Mouse (Mus musculus) adrenal gland, adult (tissue): ENCODE data around the gene Mdh1b.

Experiments used
- DNase-seq, 2 experiments: peaks; one replicate each; pipeline ENCODE4 v3.0.0; 2022 to 2023; ENCODE audit warnings: low spot score in 1 of 2; ENCODE audit not compliant: inconsistent age in 2 of 2

Mdh1b gene

DNA sequence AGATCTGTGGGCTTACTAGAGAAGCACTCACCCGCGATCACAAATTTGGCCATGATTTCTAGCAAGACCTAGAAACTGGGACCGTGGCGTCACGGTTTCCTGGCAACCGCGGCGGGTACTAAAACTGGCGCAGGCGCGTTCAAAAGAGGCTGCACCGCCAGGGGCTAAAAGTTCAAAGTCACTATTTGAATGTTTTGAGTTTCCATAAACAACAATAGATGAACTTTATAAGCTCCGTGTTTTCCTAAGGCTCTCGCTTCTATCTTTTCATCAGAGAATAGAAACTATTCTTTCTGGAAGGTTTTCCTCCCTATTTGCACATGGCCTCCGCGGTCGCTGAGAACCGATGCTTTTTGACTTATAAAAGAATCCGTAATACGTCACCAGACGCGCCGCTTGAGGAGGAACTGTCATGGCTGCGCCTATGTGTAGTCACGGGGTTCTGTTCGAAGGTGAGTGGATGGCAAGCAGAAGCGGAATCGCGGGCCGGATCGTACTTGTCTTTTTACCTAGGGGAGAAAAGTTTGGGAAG, at the start of gene Mdh1b, which contains the start of gene Fastkd2:
TSS of gene Mdh1b (minus strand) at position 79 of the 532 bp plus-strand sequence.
TSS of gene Fastkd2 (plus strand) at position 375 of the 532 bp plus-strand sequence.
- peak; percentile 91 to 99 for DNase-seq

DNA sequence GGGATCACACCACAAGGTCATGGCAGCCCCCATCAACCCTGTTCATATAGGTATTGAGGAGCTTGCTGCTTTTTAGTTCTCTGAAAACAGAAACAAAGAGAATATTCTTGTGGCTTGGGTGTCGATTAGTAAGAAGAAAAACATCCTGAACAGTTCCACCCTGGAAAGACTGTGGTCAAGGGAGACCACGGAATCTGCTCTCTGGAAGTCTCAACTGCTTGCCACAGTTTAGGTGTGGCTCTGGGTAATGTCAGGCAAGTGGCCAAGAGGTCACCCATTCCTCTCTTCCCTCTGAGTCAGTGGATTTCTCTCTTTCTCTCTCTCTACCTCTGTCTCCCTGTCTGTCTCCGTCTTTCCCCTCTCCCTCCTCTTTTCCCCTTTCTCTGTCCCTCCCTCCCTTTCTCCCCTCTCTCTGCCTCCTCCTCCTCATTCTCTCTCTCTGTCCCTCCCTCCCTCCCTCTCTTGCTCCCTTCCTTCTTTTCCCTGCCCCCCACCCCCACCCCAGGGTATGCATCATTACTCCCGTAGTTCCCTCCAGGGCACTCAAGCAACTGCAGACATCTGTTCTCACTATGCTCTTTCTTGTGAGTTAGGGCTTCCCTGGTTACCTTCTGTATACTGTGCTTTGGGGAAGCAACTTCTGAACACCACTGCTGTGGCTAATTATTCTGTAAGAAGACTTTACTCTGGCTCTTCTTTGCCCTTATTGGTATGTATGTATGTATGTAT, 46.9 kb upstream of the Mdh1b start:
- no peak for DNase-seq

DNA sequence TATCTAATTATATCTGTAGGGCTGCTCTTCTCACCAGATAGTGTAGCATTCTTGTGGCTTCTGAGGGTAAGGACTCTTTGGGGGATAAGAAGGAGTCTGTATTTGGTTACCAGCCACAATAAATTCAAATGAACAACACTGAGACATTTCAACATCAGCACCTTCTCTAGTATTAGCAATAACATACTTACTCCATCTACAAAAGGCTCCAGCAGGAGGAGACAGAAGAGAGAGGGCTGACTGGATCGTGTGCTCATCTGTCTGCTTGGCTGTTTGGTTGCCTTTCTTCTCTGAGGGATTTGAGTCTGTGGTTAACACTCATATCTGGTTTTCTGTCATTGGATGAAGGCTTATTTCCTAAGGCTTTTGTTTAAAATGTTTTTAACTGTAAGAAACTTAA, 46.3 kb upstream of the Mdh1b start:
- no peak for DNase-seq

DNA sequence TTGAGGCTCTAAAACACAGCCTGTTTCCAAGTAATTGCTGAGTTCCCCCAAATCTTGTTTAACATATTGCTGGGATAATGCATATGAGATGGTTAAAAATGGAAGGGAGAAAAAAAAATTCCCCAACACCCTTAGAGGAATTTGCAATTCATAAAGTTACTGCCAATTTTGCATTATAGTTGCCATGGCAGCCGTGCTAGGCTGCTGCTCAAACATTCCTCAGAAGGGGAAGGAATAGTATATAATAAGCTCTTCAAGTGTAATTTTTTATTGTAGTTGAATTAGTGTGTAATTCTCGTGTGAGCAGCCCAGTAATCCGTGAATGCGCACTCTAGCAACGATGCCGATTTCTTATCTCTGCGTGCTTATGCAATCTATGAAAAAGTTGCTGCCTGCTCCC, 40.2 kb upstream of the Mdh1b start:
- DNase-seq = no peak

DNA sequence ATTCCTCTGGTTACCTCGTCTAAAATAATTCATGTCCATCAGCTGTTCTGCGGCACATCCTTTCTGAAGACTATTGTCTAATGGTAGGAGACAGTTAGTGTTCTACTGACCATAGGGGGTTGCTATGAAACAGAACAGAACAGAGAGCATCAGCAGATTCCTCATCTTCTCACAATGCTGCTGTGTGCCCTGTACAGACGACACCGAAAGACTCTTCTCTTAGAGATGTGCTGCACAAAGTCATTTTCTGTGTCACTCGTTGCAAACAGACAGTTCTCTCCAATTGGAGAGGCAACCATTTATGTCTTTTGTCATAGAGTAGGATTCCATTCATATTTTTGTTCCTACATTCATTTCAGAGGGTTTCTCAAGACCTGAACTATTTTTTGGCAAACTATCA, 39.0 kb upstream of the Mdh1b start, which contains the start of gene 4933402D24Rik:
TSS of gene 4933402D24Rik (minus strand) at position 101 of the 400 bp plus-strand sequence.
- no peak for DNase-seq

DNA sequence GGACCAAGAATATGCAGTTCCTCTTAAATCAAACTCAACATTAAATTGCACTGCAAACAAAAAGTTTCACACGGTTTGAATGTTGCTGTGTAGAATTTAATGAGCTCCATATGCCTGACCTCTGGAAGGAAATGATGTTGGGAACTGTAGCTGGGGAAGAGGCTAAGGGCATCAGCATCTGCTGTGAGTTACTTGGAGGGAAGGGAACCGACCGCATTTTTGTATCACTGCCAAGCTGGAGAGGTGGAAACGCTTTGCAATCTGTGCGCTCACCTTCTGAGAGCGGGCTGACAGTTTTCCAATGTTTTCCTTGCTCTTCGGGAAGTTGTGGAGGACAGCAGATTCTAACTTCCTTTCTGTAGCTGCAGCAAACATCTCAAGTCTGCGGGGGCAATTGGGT, 38.0 kb upstream of the Mdh1b start:
- DNase-seq = no peak

DNA sequence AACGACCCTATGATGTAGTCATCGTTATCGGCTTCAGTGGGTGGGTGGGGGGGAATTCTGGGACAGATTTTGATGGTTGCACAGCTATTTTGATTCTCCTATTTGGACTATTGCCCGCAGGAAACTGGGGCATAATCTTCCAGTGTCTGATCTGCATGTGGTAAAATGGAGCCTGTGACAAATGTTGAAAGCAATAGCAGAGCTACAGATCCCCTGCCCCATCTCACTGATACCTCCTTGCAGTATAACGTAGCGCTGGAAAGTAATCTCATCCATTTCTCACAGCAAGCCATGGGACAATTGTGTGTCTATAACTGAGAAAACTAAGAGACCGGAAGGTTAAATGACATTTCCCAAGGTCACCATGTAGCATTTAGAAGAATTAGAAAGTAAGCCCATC, 34.3 kb upstream of the Mdh1b start:
- DNase-seq = no peak

DNA sequence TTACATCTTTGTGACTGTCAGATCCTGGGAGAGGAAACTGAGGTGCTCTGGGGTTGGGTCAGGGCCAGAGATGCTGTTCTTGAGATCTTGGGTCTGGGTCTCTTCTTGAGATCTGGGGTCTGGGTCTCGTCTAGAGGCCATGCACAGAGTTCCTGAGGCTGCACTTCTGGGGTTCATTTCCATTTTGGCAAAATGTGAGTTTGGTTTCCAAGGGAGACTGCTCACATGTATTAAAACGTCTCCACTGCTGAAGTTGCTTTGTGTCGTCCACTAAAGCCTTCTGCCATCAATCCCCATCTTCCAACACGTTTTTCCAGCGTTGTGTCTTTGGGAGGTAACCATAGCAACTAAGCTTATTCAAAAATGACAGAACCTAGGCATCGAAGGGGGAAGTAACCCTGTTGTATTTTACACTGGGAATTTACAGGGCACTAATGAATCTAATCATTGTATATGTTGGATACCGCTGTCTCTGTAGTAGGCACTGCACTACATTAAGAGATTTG, 33.8 kb upstream of the Mdh1b start:
- DNase-seq = no peak

DNA sequence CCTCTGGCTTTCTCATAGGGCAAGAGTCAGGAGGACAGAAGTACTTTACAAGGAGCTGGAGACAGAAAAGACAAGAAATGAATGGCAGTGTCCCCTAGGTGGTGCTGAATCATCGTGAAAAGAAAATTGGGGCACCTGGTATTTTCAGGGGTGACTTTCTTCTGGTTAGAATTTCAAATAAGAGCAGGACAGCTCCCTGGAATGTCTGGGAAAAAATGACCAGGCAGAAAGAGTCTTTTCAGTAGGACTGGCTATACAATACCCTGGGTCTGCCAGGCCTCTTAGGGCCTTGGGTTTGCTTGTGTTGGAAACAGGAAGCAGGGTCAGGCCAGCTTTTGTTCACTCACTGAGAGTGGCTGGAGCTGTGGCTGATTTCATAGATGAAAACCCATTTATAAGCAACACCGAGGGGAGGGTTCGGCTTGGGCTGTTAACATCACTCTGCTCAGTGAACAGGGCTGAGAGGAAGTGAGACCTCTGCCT, 33.1 kb upstream of the Mdh1b start:
- DNase-seq = peak; percentile 37 to 86

DNA sequence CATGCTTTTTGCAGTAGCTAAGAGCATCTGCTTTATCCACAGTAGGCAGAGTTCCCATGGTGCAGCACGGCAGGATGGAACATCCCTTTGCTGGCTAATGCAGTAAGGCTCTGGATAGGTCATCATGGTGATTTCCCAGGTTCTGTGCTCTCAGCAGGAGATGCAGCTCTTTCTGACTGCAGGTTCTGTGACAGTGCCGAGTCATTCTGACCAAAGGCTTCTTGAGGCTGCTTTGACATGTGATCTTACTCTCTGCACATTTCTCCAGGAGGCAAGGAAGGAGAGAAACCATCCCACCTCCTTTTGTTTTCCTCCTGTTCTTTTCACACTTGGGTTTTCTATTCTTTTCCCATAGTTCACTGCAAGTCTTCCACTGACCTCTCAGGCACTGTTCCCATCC, 25.9 kb upstream of the Mdh1b start:
- DNase-seq = no peak

DNA sequence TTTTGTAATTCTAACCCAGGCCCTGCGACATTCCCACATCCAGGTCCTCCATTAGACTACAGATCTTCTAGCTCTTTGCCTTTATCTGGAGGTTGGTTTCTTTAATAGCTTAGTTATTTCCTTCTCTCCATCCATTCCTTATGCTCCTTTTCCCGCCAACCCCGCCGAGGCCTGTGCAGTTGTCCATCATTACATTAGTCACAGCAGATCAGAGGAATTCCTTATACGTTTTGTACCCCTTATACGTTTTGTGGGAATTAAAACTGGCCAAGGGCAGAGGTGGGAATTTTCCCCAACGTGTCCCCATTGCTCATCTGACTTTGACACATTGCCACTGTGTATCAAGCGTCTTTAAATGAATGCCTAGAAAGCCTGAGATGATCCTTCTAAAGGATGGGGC, 322 bp downstream of the Mdh1b start:
- no peak for DNase-seq

DNA sequence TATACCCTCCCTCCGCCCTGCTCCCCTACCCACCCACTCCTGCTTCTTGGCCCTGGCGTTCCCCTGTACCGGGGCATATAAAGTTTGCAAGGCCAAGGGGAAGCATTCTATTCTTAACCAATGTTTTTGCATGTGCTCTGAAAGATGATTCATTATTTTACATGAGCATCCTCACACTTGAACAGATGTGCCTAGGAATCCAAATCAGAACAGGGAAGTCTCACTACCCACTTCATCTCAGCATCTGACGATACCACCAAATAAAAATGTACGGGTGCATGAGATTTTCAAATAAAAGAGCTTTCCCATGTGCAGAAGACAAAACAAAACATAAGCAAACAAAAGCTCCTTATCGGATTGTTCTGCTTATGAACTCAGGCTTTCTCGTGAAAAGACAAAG, 10.0 kb downstream of the Mdh1b start:
- DNase-seq = no peak

DNA sequence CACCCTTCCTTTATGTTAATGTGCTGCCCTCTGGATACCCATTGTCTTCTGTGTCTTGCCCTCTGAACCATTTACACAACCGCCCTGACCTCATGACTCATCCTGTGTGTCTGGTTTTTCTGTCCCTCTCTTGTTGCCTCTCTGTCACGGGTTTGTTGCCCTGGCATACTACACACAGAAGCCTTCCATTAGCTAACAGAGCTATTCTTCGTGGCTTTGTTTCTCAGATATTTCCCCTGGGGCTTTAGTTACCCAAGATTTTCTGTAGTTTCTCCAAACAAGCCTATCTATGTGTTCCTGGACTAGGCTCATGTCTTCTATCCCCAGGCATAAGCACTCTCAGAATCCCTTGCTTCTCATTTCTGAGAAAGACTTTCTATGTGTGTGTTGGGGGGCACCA, 21.2 kb downstream of the Mdh1b start:
- DNase-seq = no peak

DNA sequence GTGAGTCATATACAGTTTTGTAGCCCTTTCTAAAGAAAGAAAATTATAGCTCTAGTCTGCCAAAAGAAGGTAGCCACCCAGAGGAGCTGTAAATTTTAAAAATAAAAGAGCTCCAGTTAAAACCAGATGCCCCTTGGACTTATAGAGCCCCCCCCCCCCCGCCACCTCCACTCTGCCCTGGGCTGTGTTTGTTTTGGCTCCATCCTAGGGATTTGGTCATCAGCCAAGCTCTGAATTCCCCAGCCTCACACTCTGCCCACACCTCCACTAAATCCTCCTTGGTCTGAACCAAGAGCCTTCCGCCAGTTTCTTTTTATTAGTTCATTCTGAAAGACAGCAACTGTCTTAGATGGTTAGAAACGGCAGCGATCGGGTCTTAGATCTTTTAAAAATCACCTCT, 24.4 kb downstream of the Mdh1b start:
- DNase-seq = no peak

DNA sequence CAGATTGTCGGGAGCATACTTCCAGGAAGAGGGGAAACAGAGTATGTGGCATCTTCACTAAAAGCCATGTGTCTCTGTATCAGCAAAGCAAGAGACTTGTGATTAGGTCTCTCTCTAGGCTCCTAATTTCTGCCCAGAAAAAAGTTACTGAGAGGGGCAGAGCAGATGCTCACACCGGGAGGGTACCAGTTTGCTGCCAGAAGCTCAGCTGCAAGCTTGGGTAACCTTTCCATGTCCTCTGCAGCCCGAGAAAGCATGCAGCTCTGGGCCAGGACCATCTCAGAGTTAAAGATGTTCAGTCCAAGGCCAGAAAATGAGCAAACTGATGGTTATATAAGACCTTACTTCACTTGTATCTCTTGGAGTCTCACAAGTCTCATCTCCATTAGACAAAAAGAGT, 33.3 kb downstream of the Mdh1b start:
- DNase-seq = no peak

DNA sequence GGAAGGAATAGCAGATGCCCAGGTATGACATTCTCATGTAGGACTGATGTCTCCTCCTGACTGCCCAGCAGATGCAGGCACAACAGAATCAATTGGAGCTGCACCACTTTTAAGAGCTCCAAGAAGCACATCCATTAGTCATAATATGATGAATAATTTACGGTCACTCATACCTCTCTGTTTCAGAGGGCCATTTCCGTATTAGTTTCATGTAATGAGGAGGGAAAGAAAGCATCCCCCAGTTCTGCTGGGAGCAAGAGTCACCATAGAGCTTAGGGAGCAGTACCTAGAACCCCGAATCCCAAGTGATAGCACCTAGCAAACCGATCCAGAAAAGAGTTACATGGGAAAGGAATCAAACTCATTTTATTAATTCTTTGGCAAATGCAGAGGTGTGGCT, 43.3 kb downstream of the Mdh1b start, which contains the start of gene Dytn:
TSS of gene Dytn (minus strand) at position 101 of the 400 bp plus-strand sequence.
- DNase-seq = no peak

DNA sequence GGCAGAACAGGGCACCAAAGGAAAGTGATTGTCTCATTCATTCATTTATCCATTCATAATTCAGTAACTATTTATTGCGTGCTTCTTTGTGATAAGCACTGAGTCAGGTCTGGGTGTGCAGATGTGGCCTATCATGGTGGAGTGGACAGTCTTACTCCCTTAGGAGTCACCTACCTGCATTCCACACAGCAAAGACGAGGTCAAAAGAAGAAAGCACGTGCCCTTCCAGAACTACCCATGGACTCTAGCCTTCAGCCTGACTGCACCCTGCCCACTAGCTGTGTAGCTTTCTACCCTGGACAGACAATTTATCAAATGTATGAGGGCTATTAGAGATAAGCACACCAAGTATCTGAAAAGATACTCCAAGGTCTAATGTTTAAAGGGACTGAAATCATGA, 54.1 kb downstream of the Mdh1b start:
- no peak for DNase-seq

DNA sequence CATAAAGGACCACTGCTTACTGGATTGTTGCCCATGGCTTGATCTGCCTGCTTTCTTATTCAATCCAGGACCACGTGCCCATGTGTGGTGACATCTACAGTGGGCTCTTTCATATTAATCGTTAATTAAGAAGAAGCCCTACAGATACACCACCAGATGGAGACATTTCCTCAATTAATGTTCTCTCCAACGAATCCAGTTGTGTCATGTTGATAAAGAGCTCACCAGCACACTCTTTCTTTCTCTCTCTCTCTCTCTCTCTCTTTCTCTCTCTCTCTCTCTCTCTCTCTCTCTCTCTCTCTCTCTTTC, 61.3 kb downstream of the Mdh1b start:
- DNase-seq = peak in 1 of 2 experiments; percentile 66

DNA sequence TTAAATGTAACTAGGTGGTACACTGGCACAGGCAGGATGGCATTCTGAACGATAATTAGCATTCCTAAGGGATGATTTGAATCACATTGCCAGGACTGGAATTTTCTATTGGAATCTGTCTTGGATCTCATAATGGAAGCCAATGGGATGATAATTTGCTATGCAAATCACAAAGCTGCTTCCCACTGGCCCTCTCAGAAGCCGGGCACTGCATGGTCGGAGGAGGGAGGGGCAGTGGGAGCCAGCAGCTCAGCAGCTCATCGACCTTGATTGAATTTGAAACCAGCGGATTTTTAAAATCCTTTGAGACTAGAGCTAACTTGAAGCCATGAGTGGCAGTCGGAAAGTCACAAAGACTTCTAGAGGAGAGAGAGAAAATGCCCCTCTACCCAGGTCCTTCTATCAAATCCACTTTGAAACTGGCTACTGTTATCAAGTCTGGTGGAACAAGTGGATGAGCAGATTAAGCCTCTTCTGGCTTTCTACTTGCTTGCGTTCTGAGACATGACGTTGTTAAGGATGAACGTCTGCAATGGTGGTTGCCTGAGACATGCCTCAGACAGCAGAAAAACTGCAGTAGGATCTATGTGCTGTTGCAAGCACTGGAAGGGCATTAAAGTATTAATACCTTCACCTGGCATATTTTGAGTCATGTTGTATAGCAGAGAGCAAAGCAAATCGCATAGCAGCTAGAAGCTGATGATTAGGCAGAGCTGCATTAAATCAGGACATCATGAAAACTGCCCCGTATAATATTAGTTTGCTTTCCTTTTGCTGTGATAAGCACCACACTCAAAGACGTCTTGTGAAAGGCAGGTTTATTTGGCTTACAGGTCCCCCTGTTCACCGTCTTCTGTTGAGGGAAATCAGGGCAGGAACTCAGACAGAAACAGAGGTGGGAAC, 61.9 kb downstream of the Mdh1b start:
- DNase-seq = peak in 1 of 2 experiments; percentile 31

DNA sequence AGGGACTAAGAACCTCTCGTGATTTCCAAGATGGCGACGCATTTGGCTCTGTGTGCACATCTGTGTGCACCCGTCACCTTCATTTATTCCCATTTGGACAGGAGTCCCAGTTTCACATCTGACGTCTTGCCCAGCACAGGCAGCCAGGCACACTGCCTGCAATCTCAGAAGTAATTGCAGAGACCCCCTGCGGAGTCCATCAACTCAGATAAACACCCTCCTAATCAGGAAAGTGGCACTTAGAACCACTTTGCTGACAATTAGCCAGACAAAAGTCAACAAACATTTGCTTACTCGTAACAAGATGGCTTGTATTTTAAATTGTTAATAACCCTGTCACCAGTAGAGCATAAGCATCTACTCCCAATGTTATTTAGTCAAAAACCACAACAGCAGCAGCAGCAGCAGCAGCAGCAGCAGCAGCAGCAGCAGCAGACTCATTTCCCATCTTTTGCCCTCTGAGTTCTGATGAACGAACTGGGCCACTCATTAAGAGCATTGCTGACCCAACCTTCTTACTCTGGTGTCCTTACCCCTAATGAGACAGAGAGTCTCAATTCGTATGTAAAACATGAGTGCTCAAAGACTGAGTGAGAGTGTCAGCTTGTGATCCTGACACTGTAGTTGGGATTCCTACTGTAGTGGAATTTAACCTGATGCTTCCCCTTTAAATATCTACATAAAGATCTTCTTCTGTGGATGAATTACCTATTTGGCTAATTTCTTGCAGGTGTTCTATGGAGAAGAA, 62.7 kb downstream of the Mdh1b start:
- DNase-seq = no peak

DNA sequence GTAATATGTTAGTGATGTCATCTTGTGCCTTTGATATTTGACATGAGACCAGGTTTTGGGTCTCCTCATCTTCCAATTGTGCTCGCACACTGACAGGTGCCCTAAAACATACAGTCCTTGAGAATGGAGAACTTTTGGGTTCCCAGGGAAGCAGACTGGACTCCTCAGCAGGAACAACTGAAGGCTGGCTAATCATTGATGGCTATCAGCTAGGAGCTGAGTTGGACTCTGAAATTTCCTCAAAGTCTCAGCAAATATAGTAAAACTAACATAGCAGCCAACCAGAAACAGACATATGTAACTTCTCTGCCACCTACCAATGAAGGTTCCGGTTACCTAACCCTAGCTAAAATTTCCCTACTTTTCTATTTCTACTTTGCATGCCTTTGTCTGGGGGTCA, 64.0 kb downstream of the Mdh1b start:
- DNase-seq = no peak
